Mouse (Mus musculus): Measurements from ENCODE around the gene Rab3a.

- TF ChIP-seq CHD2 (IDR thresholded peaks at IDR 0.05; ENCODE audit: low read depth, low read length) (no peak), HCFC1 (IDR thresholded peaks at IDR 0.05; ENCODE audit: borderline replicate concordance, insufficient read depth, low read length) (no peak)
Observed at GRCm38 (mm10) chr8:70755661-70756475, 1.4 kb downstream of the Rab3a start.
